Mouse (Mus musculus): ENCODE measurements around the gene Sec24c.

DNA sequence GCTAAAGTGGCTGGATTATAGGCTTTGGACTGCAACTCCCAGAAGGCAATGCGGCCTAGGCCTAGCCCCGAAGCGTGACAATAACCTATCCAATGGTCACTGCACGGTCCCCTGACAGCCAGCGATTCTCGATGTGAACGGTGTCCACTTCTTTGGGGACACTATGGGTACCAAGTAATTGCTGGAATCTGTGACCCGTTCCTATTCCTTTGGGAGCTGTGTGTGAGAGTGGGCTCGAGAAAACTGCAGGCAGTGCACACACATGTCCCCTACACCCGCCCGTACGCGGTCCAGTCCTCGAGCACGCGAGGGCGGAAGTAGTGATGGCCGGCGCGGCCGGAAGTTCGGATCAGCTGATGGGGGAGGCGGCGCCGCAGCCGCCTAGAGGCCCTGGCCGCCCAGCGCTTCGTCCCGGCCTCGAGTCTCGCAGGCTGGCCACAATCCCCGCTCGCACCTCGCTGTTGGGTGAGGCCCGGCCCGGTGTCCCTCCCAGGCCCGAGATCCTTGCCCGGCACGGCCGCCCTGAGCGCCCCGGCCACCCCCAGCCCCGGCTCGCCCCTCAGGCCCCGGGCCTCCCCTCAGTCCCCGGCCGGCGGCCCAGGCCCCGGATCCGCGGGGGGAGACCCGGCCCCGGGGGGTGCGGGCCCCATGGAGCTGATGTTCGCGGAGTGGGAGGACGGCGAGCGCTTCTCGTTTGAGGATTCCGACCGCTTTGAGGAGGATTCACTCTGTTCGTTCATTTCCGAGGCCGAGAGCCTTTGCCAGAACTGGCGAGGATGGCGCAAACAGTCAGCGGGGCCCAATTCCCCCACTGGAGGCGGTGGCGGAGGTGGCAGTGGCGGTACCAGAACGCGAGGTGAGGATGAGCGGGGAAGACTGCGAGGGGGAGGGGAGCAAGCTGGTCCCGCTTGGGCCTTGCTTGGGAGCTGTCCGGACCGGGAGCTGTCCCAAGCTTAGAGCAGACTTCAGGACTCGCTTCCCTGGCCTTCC lies 33.4 kb downstream of the Sec24c start, which contains the start of gene Zswim8:
- TF ChIP-seq CTCF (IDR thresholded peaks at IDR 0.05; ENCODE audit: control insufficient read depth, insufficient read depth, low read length) (peak; percentile 18; the same call in 1 of the 2 replicates), POLR2A (IDR thresholded peaks at IDR 0.05; ENCODE audit: borderline replicate concordance, control insufficient read depth, low read depth, low read length) (peak; percentile 89; the same call in 1 of the 2 replicates)
